Mouse (Mus musculus): ENCODE measurements around the gene Psmb6. TPM values are rescaled to one million over a fixed set of nuclear protein-coding genes. Genes with fewer than 3 reads are reported as not detected.
A peak's percentile ranks its signal among the peaks of the same experiment; 100 is the strongest.
"Not testable (repeated sequence)": the region's sequence is repeated elsewhere in the genome, so short reads cannot be mapped to it uniquely, and the experiment has no call there.

Gene Psmb6
- total RNA-seq, 1 experiment from 2014 or later = 270 TPM

GRCm38 (mm10) chr11:70523306-70523989 is 1.7 kb upstream of the Psmb6 start:
- DNase-seq = not testable (repeated sequence)

GRCm38 (mm10) chr11:70524782-70525181 is 385 bp upstream of the Psmb6 start:
- no peak for DNase-seq

DNA sequence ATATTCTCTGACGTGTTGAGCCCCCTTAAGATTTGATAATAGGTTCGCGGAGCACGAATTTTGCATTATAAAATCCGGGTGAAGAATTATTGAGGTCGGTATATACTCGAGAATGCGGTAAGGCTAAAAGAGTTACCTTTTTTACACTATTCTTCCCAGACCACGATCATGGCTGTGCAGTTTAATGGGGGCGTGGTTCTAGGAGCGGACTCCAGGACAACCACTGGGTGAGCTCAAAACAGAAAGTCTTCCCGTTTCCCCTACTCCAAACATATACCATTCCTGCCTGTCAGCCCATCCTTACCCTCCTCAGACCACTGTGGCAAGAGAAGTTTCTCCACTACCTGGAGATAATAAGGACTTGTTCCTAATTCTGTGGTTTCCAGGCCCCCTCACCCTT is 559 bp downstream of the Psmb6 start:
- no peak for DNase-seq

DNA sequence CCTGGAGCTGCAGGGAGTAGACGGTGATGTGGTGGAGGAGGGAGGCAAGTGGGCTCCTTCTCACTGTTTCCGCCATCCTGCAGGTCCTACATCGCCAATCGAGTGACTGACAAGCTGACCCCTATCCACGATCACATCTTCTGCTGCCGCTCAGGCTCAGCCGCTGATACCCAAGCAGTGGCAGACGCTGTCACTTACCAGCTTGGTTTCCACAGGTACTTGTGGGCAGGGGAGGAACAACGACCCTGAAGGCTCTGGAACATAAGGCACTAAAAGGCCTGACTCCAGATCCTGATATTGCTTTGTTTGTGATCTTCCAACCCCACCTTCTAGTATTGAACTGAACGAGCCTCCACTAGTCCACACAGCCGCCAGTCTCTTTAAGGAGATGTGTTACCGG is 1.0 kb downstream of the Psmb6 start:
- no peak for DNase-seq

GRCm38 (mm10) chr11:70528610-70529009 is 3.4 kb downstream of the Psmb6 start:
- no peak for DNase-seq

DNA sequence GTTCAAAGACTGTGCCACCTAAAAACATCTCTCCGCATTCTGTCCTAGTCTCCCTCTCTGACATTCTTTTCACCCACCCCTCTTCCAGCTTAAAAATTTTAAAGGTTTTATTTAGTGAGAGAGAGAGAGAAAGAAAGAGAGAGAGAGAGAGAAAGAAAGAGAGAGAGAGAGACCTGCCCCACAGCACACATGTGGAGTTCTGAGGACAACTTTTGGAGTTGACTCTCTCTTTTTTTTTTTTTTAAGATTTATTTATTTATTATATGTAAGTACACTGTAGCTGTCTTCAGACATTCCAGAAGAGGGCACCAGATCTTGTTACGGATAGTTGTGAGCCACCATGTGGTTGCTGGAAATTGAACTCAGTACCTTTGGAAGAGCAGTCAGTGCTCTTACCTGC is 5.9 kb downstream of the Psmb6 start:
- DNase-seq = not testable (repeated sequence)

- no peak for DNase-seq
Observed at GRCm38 (mm10) chr11:70532839-70533238, 7.7 kb downstream of the Psmb6 start, which contains the start of gene Gm40193. Gene Gm40193 (minus strand): TSS chr11:70532939.

DNA sequence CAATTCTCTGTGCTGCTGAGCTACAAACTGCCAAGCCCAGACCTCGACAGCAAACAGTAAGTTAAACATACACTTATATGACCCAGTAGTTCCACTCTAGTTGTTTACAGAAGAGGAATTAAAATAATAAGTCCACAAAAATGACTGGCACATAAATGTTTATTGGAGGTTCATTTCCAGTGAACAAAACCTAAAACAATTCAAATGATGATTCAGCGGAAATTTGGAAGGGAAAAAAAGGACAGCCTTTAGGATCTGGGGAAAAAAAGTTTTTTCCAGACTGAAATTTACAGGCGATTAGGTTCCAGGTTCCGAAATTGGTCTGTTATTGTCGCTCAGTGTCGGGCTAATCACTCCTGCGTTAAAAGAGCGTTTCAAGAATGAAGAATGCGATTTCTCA is 14.3 kb downstream of the Psmb6 start:
- DNase-seq = no peak

GRCm38 (mm10) chr11:70539877-70540587 is 14.9 kb downstream of the Psmb6 start, which contains the start of gene Pld2:
Gene Pld2 (plus strand): TSS chr11:70540064.
- DNase-seq = peak; percentile 89

DNA sequence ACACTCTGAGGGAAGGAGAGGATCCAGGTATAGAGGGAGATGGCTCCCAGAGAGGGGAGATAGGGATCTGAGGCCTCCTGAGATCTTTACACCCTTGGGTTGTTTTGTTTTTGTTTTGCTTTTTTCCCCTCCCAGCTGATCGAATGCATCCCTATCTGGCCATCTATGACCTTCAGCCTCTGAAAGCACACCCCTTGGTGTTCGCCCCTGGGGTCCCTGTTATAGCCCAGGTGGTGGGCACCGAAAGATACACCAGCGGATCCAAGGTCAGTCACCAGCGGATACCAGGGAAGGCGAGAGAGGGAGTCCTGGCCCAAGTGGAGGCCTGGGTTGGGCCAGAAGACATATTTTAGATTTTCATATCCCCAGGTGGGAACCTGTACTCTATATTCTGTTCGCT is 15.8 kb downstream of the Psmb6 start:
- DNase-seq = no peak

- DNase-seq = no peak
Observed at GRCm38 (mm10) chr11:70541415-70541814, 16.2 kb downstream of the Psmb6 start.

DNA sequence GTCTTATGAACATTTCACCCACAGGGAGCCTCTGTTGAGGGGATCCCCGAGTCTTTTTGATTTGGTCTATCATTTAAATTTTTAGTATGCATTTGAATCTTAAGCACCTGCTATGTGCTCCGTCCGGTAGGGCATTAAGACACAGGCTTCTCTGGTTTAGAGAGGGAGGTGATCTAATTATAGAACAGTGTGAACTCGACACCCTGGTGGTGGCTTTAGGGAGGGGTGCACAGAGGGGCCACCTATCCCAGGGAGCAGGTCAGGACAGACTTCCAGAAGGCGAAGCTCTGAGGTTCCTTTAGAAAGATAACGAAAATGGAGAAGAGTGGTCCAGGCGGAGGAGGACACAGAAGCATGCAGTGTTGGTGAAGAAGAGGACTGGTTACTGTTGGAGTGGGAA is 19.3 kb downstream of the Psmb6 start:
- DNase-seq = no peak

DNA sequence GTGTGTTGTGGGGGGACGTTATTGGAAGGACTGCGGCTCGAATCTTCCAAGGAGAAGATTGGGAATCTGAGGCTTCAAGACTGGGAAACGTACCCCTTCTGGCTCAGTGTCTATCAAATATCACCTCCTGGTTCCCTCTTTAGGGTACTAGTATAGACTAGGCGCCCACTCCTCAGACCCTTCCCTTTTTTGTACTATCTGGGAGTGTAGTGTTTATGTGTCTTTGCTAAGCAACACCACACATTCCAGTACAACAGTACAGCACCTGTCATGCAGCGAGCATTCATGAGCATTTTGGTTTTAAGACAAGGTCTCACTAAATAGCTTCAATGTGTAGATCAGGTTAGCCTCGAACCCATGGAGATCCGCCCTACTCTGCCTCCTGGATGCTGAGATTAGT is 26.4 kb downstream of the Psmb6 start:
- no peak for DNase-seq

DNA sequence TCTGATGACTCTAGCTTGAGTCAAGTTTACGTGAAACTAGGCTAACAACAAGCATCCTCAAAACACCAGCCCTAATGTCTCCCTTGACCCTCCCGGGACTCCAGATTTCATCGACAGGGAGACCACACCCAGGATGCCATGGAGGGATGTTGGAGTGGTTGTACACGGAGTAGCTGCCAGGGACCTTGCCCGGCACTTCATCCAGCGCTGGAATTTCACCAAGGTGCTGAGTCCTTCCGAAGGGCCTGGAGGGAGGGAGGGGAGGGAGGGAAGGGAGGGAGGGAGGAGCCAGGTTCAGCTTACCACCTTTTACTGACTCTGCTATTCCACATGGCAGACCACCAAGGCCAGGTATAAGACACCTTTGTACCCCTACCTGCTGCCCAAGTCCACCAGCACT is 28.8 kb downstream of the Psmb6 start:
- DNase-seq = no peak

- DNase-seq = no peak
Observed at GRCm38 (mm10) chr11:70557545-70557944, 32.4 kb downstream of the Psmb6 start.

GRCm38 (mm10) chr11:70561937-70562286 is 36.7 kb downstream of the Psmb6 start:
- no peak for DNase-seq

GRCm38 (mm10) chr11:70562287-70562994 is 37.3 kb downstream of the Psmb6 start, which contains the start of gene Mink1:
Gene Mink1 (plus strand): TSS chr11:70562881.
- peak; percentile 91 for DNase-seq

GRCm38 (mm10) chr11:70562995-70563469 is 37.9 kb downstream of the Psmb6 start:
- DNase-seq = no peak

DNA sequence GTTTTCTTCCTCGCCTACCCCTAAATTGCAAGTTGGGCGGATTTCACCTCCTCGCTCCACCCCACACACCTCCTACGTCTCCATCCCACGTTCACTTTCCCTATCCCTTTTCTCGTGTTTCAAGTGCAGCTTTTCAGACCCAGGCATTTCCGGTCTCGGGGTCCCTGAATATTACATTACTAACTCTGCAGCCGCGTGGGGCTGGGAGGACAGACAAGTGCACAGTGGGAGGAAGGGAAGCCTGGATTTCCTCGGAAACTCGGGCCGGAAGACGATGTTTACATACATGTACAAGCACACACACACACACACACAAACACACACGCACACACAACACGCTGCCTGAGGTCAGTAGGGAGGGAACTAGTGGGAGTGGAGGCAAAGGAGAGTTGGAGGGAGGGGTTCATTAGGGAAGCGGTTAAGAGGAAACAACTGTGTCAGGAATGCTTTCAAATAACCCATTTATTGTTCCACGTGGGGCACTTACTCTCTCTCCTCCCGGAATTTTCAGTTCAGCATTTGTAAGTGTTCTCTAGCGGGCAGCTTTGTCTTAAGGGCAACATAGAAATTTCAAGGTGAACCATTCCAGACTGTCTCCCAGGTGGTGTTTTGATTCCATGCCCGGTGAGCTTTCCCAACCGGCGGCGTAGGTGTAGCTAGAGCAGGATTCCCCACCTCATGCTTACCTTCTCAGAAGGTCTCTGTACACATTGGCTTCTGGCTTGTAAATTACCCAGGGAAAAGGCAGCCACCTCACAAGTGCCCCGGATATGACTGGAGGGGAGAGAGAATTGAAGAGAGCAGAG is 38.5 kb downstream of the Psmb6 start:
- no peak for DNase-seq

GRCm38 (mm10) chr11:70564276-70564873 is 39.2 kb downstream of the Psmb6 start:
- no peak for DNase-seq

GRCm38 (mm10) chr11:70566586-70566985 is 41.4 kb downstream of the Psmb6 start:
- DNase-seq = no peak

- DNase-seq = not testable (repeated sequence)
Observed at GRCm38 (mm10) chr11:70570614-70571013, 45.4 kb downstream of the Psmb6 start.

All from adrenal gland, postnatal 25 days (tissue).